Mouse (Mus musculus) lung, postnatal 0 days (tissue): ENCODE measurements around the gene Alk. TPM values are rescaled to one million over a fixed set of nuclear protein-coding genes. Genes with fewer than 3 reads are reported as not detected.

Experiments
- ATAC-seq: fragments of 200-750 bp; cut with Nextera tagmentation; 2 replicates; pipeline ENCODE4 v1.8.0; 2017; ENCODE audit warnings: moderate library complexity
- DNase-seq: peaks from one replicate; pipeline ENCODE4 v3.0.0-alpha.2; 2016; ENCODE audit warnings: low spot score
- H3K27ac ChIP-seq: fragments of 300-500 bp; sonication (generic); 2 replicates; pipeline ENCODE4 v1.5.1; 2014; ENCODE audit warnings: antibody characterized with exemption, mild to moderate bottlenecking, low read length, mixed read lengths
- H3K27me3 ChIP-seq: fragments of 300-500 bp; sonication (generic); replicated peaks from 2 replicates; pipeline ENCODE4 v1.6.1; 2014; ENCODE audit warnings: low read length, mixed read lengths; ENCODE audit not compliant: insufficient read depth
- H3K36me3 ChIP-seq: fragments of 300-500 bp; sonication (generic); 2 replicates; pipeline ENCODE4 v1.6.1; 2014; ENCODE audit warnings: low read length, mixed read lengths; ENCODE audit not compliant: insufficient read depth
- H3K4me1 ChIP-seq: fragments of 300-500 bp; sonication (generic); 2 replicates; pipeline ENCODE4 v1.6.1; 2014; ENCODE audit warnings: antibody characterized with exemption, low read depth, low read length, mixed read lengths; ENCODE audit not compliant: insufficient read depth
- H3K4me2 ChIP-seq: fragments of 300-500 bp; sonication (generic); replicated peaks from 2 replicates; pipeline ENCODE4 v1.6.1; 2014; ENCODE audit warnings: low read depth, mild to moderate bottlenecking, low read length, moderate library complexity, mixed read lengths
- H3K4me3 ChIP-seq: fragments of 300-500 bp; sonication (generic); 2 replicates; pipeline ENCODE4 v1.5.1; 2014; ENCODE audit warnings: low read depth, low read length
- H3K9ac ChIP-seq: fragments of 300-500 bp; sonication (generic); replicated peaks from 2 replicates; pipeline ENCODE4 v1.6.1; 2014; ENCODE audit warnings: low read depth, mild to moderate bottlenecking
- H3K9me3 ChIP-seq: fragments of 300-500 bp; sonication (generic); 2 replicates; pipeline ENCODE4 v1.6.1; 2016; ENCODE audit warnings: low read length, mixed read lengths
- CTCF ChIP-seq: IDR thresholded peaks from 2 replicates; pipeline ENCODE4 v1.5.1; 2016; ENCODE audit warnings: antibody characterized with exemption, mild to moderate bottlenecking
- EP300 ChIP-seq: IDR thresholded peaks from 2 replicates; pipeline ENCODE4 v1.6.1; 2016; ENCODE audit warnings: antibody characterized with exemption, mild to moderate bottlenecking, control low read depth
- WGBS: fragments of 180-500 bp; shearing (Covaris S2); extraction: QIAGEN DNeasy Blood & Tissue Kit; methylation state at CpG from one replicate; pipeline ENCODE4 v1.1.7; 2014; 5-methylcytosine and 5-hydroxymethylcytosine counted together
- polyA plus RNA-seq: library from polyadenylated mRNA; unstranded; fragments of >200 nt; fragmentation: Nextera tagmentation; extraction: Ambion mirVana; gene quantifications from 2 replicates; pipeline ENCODE4 v1.2.1, GENCODE M21; 2015

The Alk gene
- polyA plus RNA-seq, 1 experiment from 2014 or later, result not detected

GRCm38 (mm10) chr17:72120278-72120677, 484.1 kb downstream of the Alk start:
- H3K27ac ChIP-seq, result no peak overlapping the region
- TF ChIP-seq EP300 (no peak), CTCF (no peak)
- H3K4me3 ChIP-seq, result no peak overlapping the region
- no peaks in the 10 kb centered on the region for H3K4me1 ChIP-seq
- no peaks in the 10 kb centered on the region for H3K9me3 ChIP-seq
- H3K36me3 ChIP-seq, result no peaks in the 10 kb centered on the region
- H3K4me2 ChIP-seq, result no peak overlapping the region
- 57% methylated on average over 11 of the region's 11 CpGs for WGBS
- H3K27me3 ChIP-seq, result no peaks in the 10 kb centered on the region
- DNase-seq, result no peak
- ATAC-seq, result no peak
- no peak overlapping the region for H3K9ac ChIP-seq

GRCm38 (mm10) chr17:72118376-72118775, 486.1 kb downstream of the Alk start:
- Histone ChIP-seq H3K27me3 (no peaks in the 10 kb centered on the region), H3K4me3 (no peak overlapping the region), H3K4me2 (no peak overlapping the region), H3K9ac (no peak overlapping the region), H3K9me3 (no peaks in the 10 kb centered on the region), H3K27ac (no peak overlapping the region), H3K36me3 (no peaks in the 10 kb centered on the region), H3K4me1 (no peaks in the 10 kb centered on the region)
- WGBS, result 32% methylated on average over 5 of the region's 5 CpGs
- TF ChIP-seq CTCF (no peak), EP300 (no peak)
- DNase-seq, result no peak
- no peak for ATAC-seq

- Histone ChIP-seq H3K36me3 (no peaks in the 10 kb centered on the region), H3K4me2 (no peak overlapping the region), H3K27me3 (no peaks in the 10 kb centered on the region), H3K9ac (no peak overlapping the region), H3K9me3 (no peaks in the 10 kb centered on the region), H3K27ac (no peak overlapping the region), H3K4me1 (no peaks in the 10 kb centered on the region), H3K4me3 (no peak overlapping the region)
- TF ChIP-seq CTCF, result no peak
- no peak for TF ChIP-seq EP300
- WGBS, result 43% methylated on average over 12 of the region's 12 CpGs
- DNase-seq (no peak), ATAC-seq (no peak)
Measured at GRCm38 (mm10) chr17:72115271-72115944, 489.0 kb downstream of the Alk start.

- H3K4me3 ChIP-seq, result no peak overlapping the region
- H3K27me3 ChIP-seq, result no peaks in the 10 kb centered on the region
- H3K4me1 ChIP-seq, result no peaks in the 10 kb centered on the region
- H3K9me3 ChIP-seq, result no peaks in the 10 kb centered on the region
- DNase-seq (no peak), ATAC-seq (no peak)
- H3K27ac ChIP-seq, result no peak overlapping the region
- H3K36me3 ChIP-seq, result no peaks in the 10 kb centered on the region
- H3K9ac ChIP-seq, result no peak overlapping the region
- TF ChIP-seq EP300 (no peak), CTCF (no peak)
- H3K4me2 ChIP-seq, result no peak overlapping the region
Measured at GRCm38 (mm10) chr17:72112004-72112403, 492.4 kb downstream of the Alk start.

GRCm38 (mm10) chr17:72111528-72111927, 492.9 kb downstream of the Alk start:
- H3K4me2 ChIP-seq, result no peak overlapping the region
- H3K4me1 ChIP-seq, result no peaks in the 10 kb centered on the region
- no peaks in the 10 kb centered on the region for H3K36me3 ChIP-seq
- WGBS, result 90% methylated on average over 4 of the region's 4 CpGs
- H3K9ac ChIP-seq, result no peak overlapping the region
- no peaks in the 10 kb centered on the region for H3K27me3 ChIP-seq
- H3K4me3 ChIP-seq, result no peak overlapping the region
- DNase-seq (peak; percentile 5), ATAC-seq (peak; percentile 32; the same call in 1 of the 2 replicates)
- TF ChIP-seq CTCF (no peak), EP300 (no peak)
- no peak overlapping the region for H3K27ac ChIP-seq
- H3K9me3 ChIP-seq, result no peaks in the 10 kb centered on the region

GRCm38 (mm10) chr17:72087261-72087703, 517.1 kb downstream of the Alk start:
- Histone ChIP-seq H3K27ac (no peak overlapping the region), H3K4me2 (no peak overlapping the region), H3K4me3 (no peak overlapping the region), H3K9me3 (no peaks in the 10 kb centered on the region), H3K36me3 (no peaks in the 10 kb centered on the region), H3K27me3 (no peaks in the 10 kb centered on the region), H3K9ac (no peak overlapping the region), H3K4me1 (no peaks in the 10 kb centered on the region)
- WGBS, result 77% methylated on average over 12 of the region's 12 CpGs
- TF ChIP-seq EP300 (no peak), CTCF (no peak)
- no peak for ATAC-seq
- DNase-seq, result no peak

- no peaks in the 10 kb centered on the region for H3K27me3 ChIP-seq
- TF ChIP-seq EP300, result no peak
- no peak for TF ChIP-seq CTCF
- H3K4me2 ChIP-seq, result no peak overlapping the region
- no peaks in the 10 kb centered on the region for H3K36me3 ChIP-seq
- no peak for DNase-seq
- 75% methylated on average over 2 of the region's 2 CpGs for WGBS
- no peak overlapping the region for H3K27ac ChIP-seq
- H3K9ac ChIP-seq, result no peak overlapping the region
- ATAC-seq, result no peak
- no peaks in the 10 kb centered on the region for H3K9me3 ChIP-seq
- no peaks in the 10 kb centered on the region for H3K4me1 ChIP-seq
- H3K4me3 ChIP-seq, result no peak overlapping the region
Measured at GRCm38 (mm10) chr17:72081396-72081795, 523.0 kb downstream of the Alk start.
